Mouse (Mus musculus): Measurements from ENCODE around the gene Procr. TPM values are rescaled to one million over a fixed set of nuclear protein-coding genes. Genes with fewer than 3 reads are reported as not detected.
A peak's percentile ranks its signal among the peaks of the same experiment; 100 is the strongest.
"Not testable (repeated sequence)": the region's sequence is repeated elsewhere in the genome, so short reads cannot be mapped to it uniquely, and the experiment has no call there.

Procr gene
- polyA plus RNA-seq, 1 experiment: 1.1 TPM

GRCm38 (mm10) chr2:155726302-155726701, 24.6 kb upstream of the Procr start:
- no peak for TF ChIP-seq POLR2A (IDR thresholded peaks at IDR 0.05; ENCODE audit: extremely low read depth, insufficient read depth, low read length)
- no peak for TF ChIP-seq CTCF (IDR thresholded peaks at IDR 0.05; ENCODE audit: extremely low read depth, insufficient read depth, low read length)
- Histone ChIP-seq H3K27ac (ENCODE audit: insufficient read depth, low read length) (no peak overlapping the region), H3K4me3 (ENCODE audit: insufficient read depth, low read length) (no peak overlapping the region)

GRCm38 (mm10) chr2:155727764-155728395, 23.0 kb upstream of the Procr start:
- no peak overlapping the region for H3K4me3 ChIP-seq (ENCODE audit: insufficient read depth, low read length)
- H3K4me1 ChIP-seq (ENCODE audit: control insufficient read depth, insufficient read depth, low read length): peaks cover 4% of the 10 kb centered on the region
- TF ChIP-seq CTCF (IDR thresholded peaks at IDR 0.05; ENCODE audit: extremely low read depth, insufficient read depth, low read length) (no peak), POLR2A (IDR thresholded peaks at IDR 0.05; ENCODE audit: extremely low read depth, insufficient read depth, low read length) (no peak)
- H3K27ac ChIP-seq (ENCODE audit: insufficient read depth, low read length): no peak overlapping the region

More at GRCm38 (mm10) chr2:155726302-155726701, 24.6 kb upstream of the Procr start:
- H3K4me1 ChIP-seq (ENCODE audit: control insufficient read depth, insufficient read depth, low read length): peaks cover 4% of the 10 kb centered on the region

GRCm38 (mm10) chr2:155728742-155729141, 22.2 kb upstream of the Procr start:
- H3K4me3 ChIP-seq (ENCODE audit: insufficient read depth, low read length): peak overlapping the region; percentile 52
- H3K27ac ChIP-seq (ENCODE audit: insufficient read depth, low read length): no peak overlapping the region
- peaks cover 4% of the 10 kb centered on the region for H3K4me1 ChIP-seq (ENCODE audit: control insufficient read depth, insufficient read depth, low read length)
- no peak for TF ChIP-seq CTCF (IDR thresholded peaks at IDR 0.05; ENCODE audit: extremely low read depth, insufficient read depth, low read length)
- TF ChIP-seq POLR2A (IDR thresholded peaks at IDR 0.05; ENCODE audit: extremely low read depth, insufficient read depth, low read length): no peak

GRCm38 (mm10) chr2:155729158-155729645, 21.7 kb upstream of the Procr start, which contains the start of gene Edem2:
Edem2 (minus strand) TSS chr2:155729475.
- TF ChIP-seq POLR2A (IDR thresholded peaks at IDR 0.05; ENCODE audit: extremely low read depth, insufficient read depth, low read length): peak; percentile 89
- no peak for TF ChIP-seq CTCF (IDR thresholded peaks at IDR 0.05; ENCODE audit: extremely low read depth, insufficient read depth, low read length)
- Histone ChIP-seq H3K4me3 (ENCODE audit: insufficient read depth, low read length) (peak within 1 kb of the TSS; percentile 52), H3K27ac (ENCODE audit: insufficient read depth, low read length) (no peak within 1 kb of the TSS), H3K4me1 (ENCODE audit: control insufficient read depth, insufficient read depth, low read length) (peaks cover 4% of the 10 kb centered on the region)

GRCm38 (mm10) chr2:155735080-155735479, 15.8 kb upstream of the Procr start:
- Histone ChIP-seq H3K27ac (ENCODE audit: insufficient read depth, low read length) (no peak overlapping the region), H3K4me3 (ENCODE audit: insufficient read depth, low read length) (no peak overlapping the region), H3K4me1 (ENCODE audit: control insufficient read depth, insufficient read depth, low read length) (no peaks in the 10 kb centered on the region)
- TF ChIP-seq CTCF (IDR thresholded peaks at IDR 0.05; ENCODE audit: extremely low read depth, insufficient read depth, low read length) (no peak), POLR2A (IDR thresholded peaks at IDR 0.05; ENCODE audit: extremely low read depth, insufficient read depth, low read length) (no peak)

GRCm38 (mm10) chr2:155735766-155736165, 15.2 kb upstream of the Procr start, which contains the start of gene Gm17581:
Gm17581 (minus strand) TSS chr2:155735866.
- H3K4me3 ChIP-seq (ENCODE audit: insufficient read depth, low read length); H3K4me1 ChIP-seq (ENCODE audit: control insufficient read depth, insufficient read depth, low read length); H3K27ac ChIP-seq (ENCODE audit: insufficient read depth, low read length): not testable (repeated sequence)

GRCm38 (mm10) chr2:155736936-155737335, 14.0 kb upstream of the Procr start:
- TF ChIP-seq POLR2A (IDR thresholded peaks at IDR 0.05; ENCODE audit: extremely low read depth, insufficient read depth, low read length): no peak
- no peak for TF ChIP-seq CTCF (IDR thresholded peaks at IDR 0.05; ENCODE audit: extremely low read depth, insufficient read depth, low read length)
- Histone ChIP-seq H3K27ac (ENCODE audit: insufficient read depth, low read length) (no peak overlapping the region), H3K4me3 (ENCODE audit: insufficient read depth, low read length) (no peak overlapping the region), H3K4me1 (ENCODE audit: control insufficient read depth, insufficient read depth, low read length) (no peaks in the 10 kb centered on the region)

- no peak for TF ChIP-seq CTCF (IDR thresholded peaks at IDR 0.05; ENCODE audit: extremely low read depth, insufficient read depth, low read length)
- no peak for TF ChIP-seq POLR2A (IDR thresholded peaks at IDR 0.05; ENCODE audit: extremely low read depth, insufficient read depth, low read length)
- Histone ChIP-seq H3K4me1 (ENCODE audit: control insufficient read depth, insufficient read depth, low read length) (no peaks in the 10 kb centered on the region), H3K27ac (ENCODE audit: insufficient read depth, low read length) (no peak overlapping the region), H3K4me3 (ENCODE audit: insufficient read depth, low read length) (no peak overlapping the region)
Measured at GRCm38 (mm10) chr2:155737803-155738202, 13.1 kb upstream of the Procr start.

GRCm38 (mm10) chr2:155742211-155742610, 8.7 kb upstream of the Procr start:
- TF ChIP-seq POLR2A (IDR thresholded peaks at IDR 0.05; ENCODE audit: extremely low read depth, insufficient read depth, low read length) (no peak), CTCF (IDR thresholded peaks at IDR 0.05; ENCODE audit: extremely low read depth, insufficient read depth, low read length) (no peak)
- H3K27ac ChIP-seq (ENCODE audit: insufficient read depth, low read length): no peak overlapping the region
- no peak overlapping the region for H3K4me3 ChIP-seq (ENCODE audit: insufficient read depth, low read length)
- no peaks in the 10 kb centered on the region for H3K4me1 ChIP-seq (ENCODE audit: control insufficient read depth, insufficient read depth, low read length)

GRCm38 (mm10) chr2:155742931-155743337, 8.0 kb upstream of the Procr start:
- Histone ChIP-seq H3K27ac (ENCODE audit: insufficient read depth, low read length) (no peak overlapping the region), H3K4me3 (ENCODE audit: insufficient read depth, low read length) (no peak overlapping the region), H3K4me1 (ENCODE audit: control insufficient read depth, insufficient read depth, low read length) (no peaks in the 10 kb centered on the region)
- TF ChIP-seq CTCF (IDR thresholded peaks at IDR 0.05; ENCODE audit: extremely low read depth, insufficient read depth, low read length): no peak
- no peak for TF ChIP-seq POLR2A (IDR thresholded peaks at IDR 0.05; ENCODE audit: extremely low read depth, insufficient read depth, low read length)

Data from cortical plate, adult 2 months (tissue).